Comparison of ENCODE assay signal across 8 mouse cellular contexts in genomic region chr15:5184668-5185330, GRCm38 (mm10). TPM values are rescaled to one million over a fixed set of nuclear protein-coding genes. Genes with fewer than 3 reads are reported as not detected.
DNase-seq lines count a peak whose midpoint lies in the region; ATAC-seq lines count a peak whose summit lies in the region.

No protein-coding gene starts in this region.

- peaks cover 16% of the 10 kb centered on the region for H3K4me1 ChIP-seq in heart, embryonic 10.5 days
- peaks cover 12% of the 10 kb centered on the region for H3K4me1 ChIP-seq in limb, embryonic 15.5 days
- H3K4me1 ChIP-seq in stomach, embryonic 14.5 days (ENCODE audit: control insufficient read depth, insufficient read depth, low read length): peaks cover 11% of the 10 kb centered on the region; the same call in 1 of the 2 replicates

- no peak for ATAC-seq in limb, embryonic 15.5 days (ENCODE audit: insufficient number of reproducible peaks, low FRiP score, low TSS enrichment, low read depth)
- peak; percentile 50 for ATAC-seq in stomach, embryonic 14.5 days (ENCODE audit: insufficient number of reproducible peaks, insufficient read depth, low FRiP score, low read depth)

- H3K4me2 ChIP-seq in limb, embryonic 15.5 days: peak overlapping the region; percentile 67
- peak overlapping the region; percentile 67 for H3K4me2 ChIP-seq in stomach, embryonic 14.5 days (replicated peaks; ENCODE audit: low read depth, low read length)

- peaks cover 8% of the 10 kb centered on the region; the same call in 1 of the 2 replicates for H3K36me3 ChIP-seq in heart, embryonic 10.5 days
- peaks cover 17% of the 10 kb centered on the region for H3K36me3 ChIP-seq in limb, embryonic 15.5 days
- no peaks in the 10 kb centered on the region; the same call in 1 of the 2 replicates for H3K36me3 ChIP-seq in stomach, embryonic 14.5 days (ENCODE audit: control insufficient read depth, insufficient read depth, low read length)

- H3K9me3 ChIP-seq in heart, embryonic 10.5 days: no peaks in the 10 kb centered on the region
- H3K9me3 ChIP-seq in limb, embryonic 15.5 days: no peaks in the 10 kb centered on the region
- H3K9me3 ChIP-seq in stomach, embryonic 14.5 days (ENCODE audit: control insufficient read depth, low read depth, low read length): no peaks in the 10 kb centered on the region

- 42% methylated on average over 11 of the region's 11 CpGs for WGBS in heart, embryonic 10.5 days
- 31% methylated on average over 11 of the region's 11 CpGs for WGBS in limb, embryonic 15.5 days
- WGBS in stomach, embryonic 14.5 days: 35% methylated on average over 11 of the region's 11 CpGs

- peak overlapping the region; percentile 98 for H3K4me3 ChIP-seq in heart, embryonic 10.5 days
- peak overlapping the region; percentile 98 for H3K4me3 ChIP-seq in limb, embryonic 15.5 days
- H3K4me3 ChIP-seq in stomach, embryonic 14.5 days (ENCODE audit: low read depth, low read length): peak overlapping the region; percentile 80

- peak; percentile 26 for DNase-seq in cerebellum, adult 11-12 months
- no peak for DNase-seq in cerebellum, postnatal 4 days (ENCODE audit: low spot score in 2 of 2)
- peak; percentile 7 for DNase-seq in spleen, adult 12 weeks (ENCODE audit: low spot score)
- no peak for DNase-seq in spleen, postnatal 4 days (ENCODE audit: low spot score in 2 of 2)
- no peak for DNase-seq in heart, embryonic 10.5 days (ENCODE audit: low spot score)
- DNase-seq in adrenal gland, postnatal 36 days: no peak

- H3K27me3 ChIP-seq in heart, embryonic 10.5 days (ENCODE audit: insufficient read depth, poor library complexity, severe bottlenecking): no peaks in the 10 kb centered on the region
- no peaks in the 10 kb centered on the region for H3K27me3 ChIP-seq in limb, embryonic 15.5 days
- no peaks in the 10 kb centered on the region for H3K27me3 ChIP-seq in stomach, embryonic 14.5 days (ENCODE audit: control insufficient read depth, insufficient read depth, low read length)

- peak overlapping the region; percentile 93 for H3K27ac ChIP-seq in heart, embryonic 10.5 days
- H3K27ac ChIP-seq in limb, embryonic 15.5 days: peak overlapping the region; percentile 85
- peak overlapping the region; percentile 94 for H3K27ac ChIP-seq in stomach, embryonic 14.5 days (ENCODE audit: low read length)

- peak overlapping the region; percentile 89 for H3K9ac ChIP-seq in limb, embryonic 15.5 days
- H3K9ac ChIP-seq in stomach, embryonic 14.5 days (replicated peaks; ENCODE audit: low read depth, low read length): peak overlapping the region; percentile 86

RNA-seq across cellular contexts. Expression of gene Ttc33, which starts 0.5 kb away (rescaled TPM):
- polyA plus RNA-seq in heart, embryonic 10.5 days (2016; fragmentation: Nextera tagmentation; extraction: Ambion mirVana): 30.3 and 34.0 TPM in 2 replicates
- polyA plus RNA-seq in limb, embryonic 15.5 days (2015; fragmentation: Nextera tagmentation; extraction: Ambion mirVana): 34.8 and 37.8 TPM in 2 replicates
- 47.6 and 49.1 TPM in 2 replicates for polyA plus RNA-seq in stomach, embryonic 14.5 days (2014; fragmentation: Nextera tagmentation; extraction: Ambion mirVana)
- 10 to 100 TPM; 53.0 to 67.1 TPM for total RNA-seq in adrenal gland, postnatal 36 days (2021)

RNA-seq across cellular contexts. Expression of gene Prkaa1, which starts 41.1 kb away (rescaled TPM):
- 21.1 and 22.7 TPM in 2 replicates for polyA plus RNA-seq in heart, embryonic 10.5 days (2016; fragmentation: Nextera tagmentation; extraction: Ambion mirVana)
- polyA plus RNA-seq in limb, embryonic 15.5 days (2015; fragmentation: Nextera tagmentation; extraction: Ambion mirVana): 15.4 and 16.1 TPM in 2 replicates
- 25.6 and 28.3 TPM in 2 replicates for polyA plus RNA-seq in stomach, embryonic 14.5 days (2014; fragmentation: Nextera tagmentation; extraction: Ambion mirVana)
- total RNA-seq in adrenal gland, postnatal 36 days (2021): 10 to 100 TPM; 35.1 to 39.9 TPM

RNA-seq across cellular contexts. Expression of gene Ptger4, which starts 59.2 kb away (rescaled TPM):
- polyA plus RNA-seq in heart, embryonic 10.5 days (2016; fragmentation: Nextera tagmentation; extraction: Ambion mirVana): 0.90 and 1.8 TPM in 2 replicates
- 5.0 and 5.6 TPM in 2 replicates for polyA plus RNA-seq in limb, embryonic 15.5 days (2015; fragmentation: Nextera tagmentation; extraction: Ambion mirVana)
- polyA plus RNA-seq in stomach, embryonic 14.5 days (2014; fragmentation: Nextera tagmentation; extraction: Ambion mirVana): 5.1 and 5.8 TPM in 2 replicates
- total RNA-seq in adrenal gland, postnatal 36 days (2021): 1 to 10 TPM; 1.0 to 1.2 TPM

Comparison
In these comparisons a context has a peak if more than half of its experiments do, and no peak if none do; other contexts are left out.
1. DNase-seq: peak in cerebellum, adult 11-12 months (single experiment) and spleen, adult 12 weeks (single experiment); none in cerebellum, postnatal 4 days (0 of 2), spleen, postnatal 4 days (0 of 2), heart, embryonic 10.5 days (single experiment) and adrenal gland, postnatal 36 days (0 of 2).
2. Peak in every context shown above with its lines, with median percentiles within 50 percentile points of each other: H3K27ac ChIP-seq and H3K4me3 ChIP-seq.